Mouse (Mus musculus) urinary bladder, adult 2 months (tissue): ENCODE measurements around the gene Med15. TPM values are rescaled to one million over a fixed set of nuclear protein-coding genes. Genes with fewer than 3 reads are reported as not detected.

Source experiments
- DNase-seq: peaks from one replicate; pipeline ENCODE4 v3.0.0; 2022; ENCODE audit warnings: low spot score
- polyA plus RNA-seq: library from polyadenylated mRNA; depleted of rRNA; stranded (reverse); fragments of >200 nt; gene quantifications from 2 replicates; pipeline ENCODE4 v1.2.3, GENCODE M21; 2012

The Med15 gene
- polyA plus RNA-seq, 1 experiment: 36.5 TPM

GRCm38 (mm10) chr16:17649925-17650605, 82.6 kb downstream of the Med15 start:
- no peak for DNase-seq

- DNase-seq: no peak
These were observed 84.9 kb downstream of the Med15 start for GRCm38 (mm10) chr16:17647566-17648340.

- no peak for DNase-seq
These were observed 85.5 kb downstream of the Med15 start for GRCm38 (mm10) chr16:17647156-17647555.

GRCm38 (mm10) chr16:17646310-17647114, 86.2 kb downstream of the Med15 start, which contains the start of gene Ccdc74a:
Gene Ccdc74a (plus strand): TSS chr16:17646470.
- peak; percentile 64 for DNase-seq

- DNase-seq: no peak
These were observed 89.2 kb downstream of the Med15 start for GRCm38 (mm10) chr16:17643437-17643990.

DNA sequence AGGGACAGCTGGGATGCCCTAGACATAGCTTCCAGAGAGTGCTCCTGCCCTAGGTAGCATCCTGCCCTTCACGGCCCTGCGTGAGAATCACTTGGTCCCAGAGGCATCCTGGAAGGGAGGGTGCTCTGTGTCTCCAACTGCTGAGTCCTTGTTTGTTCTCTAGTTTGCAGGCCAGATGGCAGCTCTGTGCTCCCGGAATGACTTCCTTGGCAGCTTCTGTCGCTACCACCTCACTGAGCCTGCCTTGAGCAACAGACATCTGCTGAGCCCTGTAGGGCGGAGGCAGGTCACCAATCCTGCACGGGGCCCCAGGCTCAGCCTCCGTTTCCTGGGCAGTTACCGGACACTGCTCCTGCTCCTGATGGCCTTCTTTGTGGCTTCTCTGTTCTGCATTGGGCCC, 90.4 kb downstream of the Med15 start:
- DNase-seq: no peak

- DNase-seq: no peak
These were observed 91.4 kb downstream of the Med15 start for GRCm38 (mm10) chr16:17641301-17641700.

- no peak for DNase-seq
These were observed 92.0 kb downstream of the Med15 start for GRCm38 (mm10) chr16:17640706-17641105.

- DNase-seq: no peak
These were observed 92.7 kb downstream of the Med15 start for GRCm38 (mm10) chr16:17639951-17640350.

DNA sequence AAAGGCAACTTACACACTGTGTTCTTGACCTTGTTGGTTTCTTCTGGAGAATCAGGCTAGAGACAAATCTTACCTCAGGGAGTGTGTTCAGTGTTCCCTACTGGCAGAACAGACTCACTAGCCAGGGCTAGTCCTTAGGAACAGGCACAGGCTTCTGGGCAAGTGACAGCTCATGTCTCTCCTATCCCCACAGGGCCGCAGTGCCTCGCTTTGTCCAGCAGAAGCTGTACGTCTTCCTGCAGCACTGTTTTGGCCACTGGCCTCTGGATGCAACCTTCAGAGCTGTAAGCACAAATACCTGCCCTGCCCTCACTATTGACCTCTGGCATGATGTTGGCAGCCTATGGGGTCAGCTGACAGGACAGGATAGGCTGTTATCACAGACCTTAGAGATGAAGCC, 93.6 kb downstream of the Med15 start:
- DNase-seq: no peak

GRCm38 (mm10) chr16:17638036-17638628, 94.6 kb downstream of the Med15 start:
- no peak for DNase-seq

GRCm38 (mm10) chr16:17637610-17638009, 95.1 kb downstream of the Med15 start:
- no peak for DNase-seq

GRCm38 (mm10) chr16:17636904-17637303, 95.8 kb downstream of the Med15 start:
- DNase-seq: no peak

DNA sequence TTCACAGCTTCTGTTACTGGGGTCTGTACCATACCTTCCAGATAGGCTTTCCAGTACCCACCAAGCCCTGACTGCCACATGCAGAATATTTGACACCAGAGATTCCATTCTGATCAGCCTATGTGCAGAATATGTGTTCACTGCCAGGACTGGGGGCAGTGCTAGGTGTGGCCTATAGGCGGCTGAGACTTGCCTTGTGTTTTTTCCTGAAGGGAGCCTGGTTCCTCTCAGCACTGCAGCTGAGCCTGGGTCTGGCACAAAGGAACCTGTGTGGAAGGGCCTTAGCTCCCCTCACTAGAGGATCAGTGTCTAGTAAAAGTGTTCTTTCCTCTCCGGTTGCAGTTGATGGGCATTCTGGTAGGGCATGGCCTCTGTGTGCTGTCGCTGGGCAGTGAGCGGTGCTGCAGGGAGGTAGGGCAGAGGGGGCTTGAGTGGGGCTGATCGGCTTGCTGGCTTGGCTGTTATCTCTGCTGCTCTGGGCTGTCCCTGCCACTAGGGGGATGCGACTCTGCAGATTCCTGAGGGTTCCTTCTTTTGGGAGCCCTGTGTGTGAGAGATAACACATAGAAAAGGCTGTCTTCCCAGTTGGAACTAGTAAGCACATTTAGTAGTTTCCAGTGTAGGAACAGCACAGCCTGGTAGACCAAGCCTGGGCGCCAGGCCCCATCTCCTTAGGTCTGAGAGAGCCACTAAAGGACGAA, 99.1 kb downstream of the Med15 start:
- no peak for DNase-seq

GRCm38 (mm10) chr16:17632580-17632979, 100.1 kb downstream of the Med15 start:
- DNase-seq: no peak

DNA sequence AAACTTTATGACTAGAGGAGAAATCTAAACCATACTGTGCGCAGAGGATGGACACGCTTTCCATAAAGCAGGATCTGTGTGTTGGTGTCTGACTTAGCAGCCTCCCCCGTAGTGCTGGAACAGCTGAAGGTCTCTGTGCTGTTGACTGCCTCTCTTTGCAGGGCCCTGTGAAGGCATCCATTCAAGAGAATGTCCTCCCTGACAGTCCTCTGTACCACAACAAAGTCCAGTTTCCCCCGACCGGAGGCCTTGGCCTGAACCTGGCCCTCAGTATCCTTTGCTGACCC, 106.5 kb downstream of the Med15 start:
- DNase-seq: no peak

DNA sequence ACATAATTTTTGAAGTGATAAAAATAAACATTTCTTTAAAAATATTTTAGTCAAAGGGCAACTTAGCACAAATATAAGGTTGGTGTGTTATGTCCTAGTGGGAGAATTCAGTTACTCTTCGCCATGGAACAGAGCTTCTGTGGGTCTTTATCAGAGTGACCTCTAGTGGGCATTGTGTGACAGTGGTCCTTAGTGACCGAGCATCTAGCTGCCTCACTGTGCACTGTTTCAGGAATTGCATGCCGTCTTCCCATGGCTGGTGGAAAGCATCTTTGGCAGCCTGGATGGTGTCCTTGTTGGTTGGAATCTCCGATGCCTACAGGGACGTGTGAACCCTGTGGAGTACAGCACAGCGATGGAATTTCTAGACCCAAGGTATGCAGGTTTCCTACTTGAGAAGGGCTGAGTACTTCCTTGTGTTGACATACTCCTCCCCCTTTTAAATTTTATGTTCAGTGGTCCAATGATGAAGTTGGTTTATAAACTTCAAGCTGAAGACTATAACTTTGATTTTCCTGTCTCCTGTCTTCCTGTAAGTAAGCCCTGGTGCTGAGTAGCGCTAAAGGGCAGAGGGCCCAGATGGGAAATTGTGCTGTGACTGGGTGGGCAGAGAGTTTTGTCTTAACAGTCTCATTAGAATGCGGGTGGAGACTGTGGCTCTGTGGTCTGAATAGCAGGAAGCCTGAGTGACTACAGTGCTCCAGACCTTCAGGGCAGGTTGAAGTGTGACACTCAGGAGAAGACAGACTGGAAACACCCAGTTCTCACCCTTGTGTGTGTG, 107.0 kb downstream of the Med15 start:
- DNase-seq: no peak

- no peak for DNase-seq
These were observed 110.8 kb downstream of the Med15 start for GRCm38 (mm10) chr16:17621936-17622335.

GRCm38 (mm10) chr16:17619198-17620105, 113.2 kb downstream of the Med15 start, which contains the start of gene Smpd4:
Gene Smpd4 (plus strand): TSS chr16:17619354.
- DNase-seq: peak; percentile 91
